Mouse (Mus musculus) CH12.LX (cell line): ENCODE measurements around the gene Rab43. TPM values are rescaled to one million over a fixed set of nuclear protein-coding genes. Genes with fewer than 3 reads are reported as not detected.

Experiments
- DNase-seq: peaks from one replicate; pipeline ENCODE4 v3.0.0-alpha.2; 2013; ENCODE audit errors: extremely low read depth
- H3K27ac ChIP-seq: 2 replicates; pipeline ENCODE4 v1.5.1; 2012; ENCODE audit warnings: low read depth, mild to moderate bottlenecking, control low read depth, moderate library complexity; ENCODE audit not compliant: insufficient read depth
- H3K27me3 ChIP-seq: replicated peaks from 2 replicates; pipeline ENCODE3; 2012; ENCODE audit warnings: inconsistent platforms
- H3K36me3 ChIP-seq, 2 experiments: replicated peaks in 1 of 2; 2 replicates each; pipeline versions ENCODE3 to v1.6.1; 2012; ENCODE audit warnings: inconsistent platforms in 1 of 2, low read length in 1 of 2, mild to moderate bottlenecking in 1 of 2, mixed read lengths in 1 of 2, moderate library complexity in 1 of 2; ENCODE audit not compliant: control insufficient read depth in 1 of 2, insufficient read depth in 1 of 2
- H3K4me1 ChIP-seq, 2 experiments: 2 replicates each; pipeline ENCODE4 v1.6.1; 2012; ENCODE audit warnings: inconsistent platforms in 1 of 2, moderate library complexity in 1 of 2; ENCODE audit not compliant: insufficient read depth in 2 of 2, control insufficient read depth in 1 of 2
- H3K4me2 ChIP-seq: 2 replicates; pipeline ENCODE4 v1.6.1; 2012; ENCODE audit warnings: low read depth, mild to moderate bottlenecking, control low read depth; ENCODE audit not compliant: poor library complexity, insufficient read depth, severe bottlenecking
- H3K4me3 ChIP-seq, 3 experiments: fragments of 150-350 bp in 1 of 3; sonication (generic) in 1 of 3; replicated peaks in 1 of 3; 2 replicates each; pipeline versions ENCODE3 to v1.5.1; 2011 to 2012; ENCODE audit warnings: low read depth in 2 of 3, low read length in 2 of 3, mild to moderate bottlenecking in 2 of 3, moderate library complexity in 2 of 3, control low read depth in 1 of 3, improper control_type of control experiment in 1 of 3, inconsistent platforms in 1 of 3, mixed read lengths in 1 of 3; ENCODE audit not compliant: poor library complexity in 1 of 3
- H3K79me2 ChIP-seq: replicated peaks from 2 replicates; pipeline ENCODE4 v1.6.1; 2012; ENCODE audit warnings: mild to moderate bottlenecking, moderate library complexity; ENCODE audit not compliant: control insufficient read depth, poor library complexity, insufficient read depth, severe bottlenecking; ENCODE audit errors: extremely low read depth
- H3K9ac ChIP-seq: 2 replicates; pipeline ENCODE4 v1.6.1; 2012; ENCODE audit warnings: low read depth, mild to moderate bottlenecking, control low read depth, moderate library complexity; ENCODE audit not compliant: insufficient read depth
- H3K9me3 ChIP-seq: replicated peaks from 2 replicates; pipeline ENCODE3; 2012; ENCODE audit warnings: low read length, inconsistent platforms, mixed read lengths
- CHD1 ChIP-seq: IDR thresholded peaks from 2 replicates; pipeline ENCODE4 v1.6.1; 2012; ENCODE audit warnings: low read depth, low read length, improper control_type of control experiment, inconsistent platforms
- CHD2 ChIP-seq: IDR thresholded peaks from 2 replicates; pipeline ENCODE4 v1.6.1; 2011; ENCODE audit warnings: low read length, improper control_type of control experiment
- CTCF ChIP-seq, 2 experiments: IDR thresholded peaks in 1 of 2; conservative IDR thresholded peaks in 1 of 2; 2 replicates each; pipeline ENCODE4 v1.5.1; 2011 to 2012; ENCODE audit warnings: low read depth in 2 of 2, low read length in 2 of 2, improper control_type of control experiment in 1 of 2, inconsistent platforms in 1 of 2, mild to moderate bottlenecking in 1 of 2, moderate library complexity in 1 of 2
- E2F4 ChIP-seq: IDR thresholded peaks from 2 replicates; pipeline ENCODE4 v1.6.1; 2011; ENCODE audit warnings: low read depth, low read length, improper control_type of control experiment; ENCODE audit not compliant: insufficient replicate concordance
- ELF1 ChIP-seq: IDR thresholded peaks from 2 replicates; pipeline ENCODE4 v1.6.1; 2014; ENCODE audit warnings: low read depth, mild to moderate bottlenecking, inconsistent platforms, low read length, improper control_type of control experiment
- GABPA ChIP-seq: IDR thresholded peaks from 2 replicates; pipeline ENCODE4 v1.6.1; 2012; ENCODE audit warnings: low read depth, low read length, improper control_type of control experiment, inconsistent platforms; ENCODE audit not compliant: insufficient replicate concordance
- HCFC1 ChIP-seq: IDR thresholded peaks from 2 replicates; pipeline ENCODE4 v1.6.1; 2012; ENCODE audit warnings: low read depth, mild to moderate bottlenecking, inconsistent platforms, low read length, improper control_type of control experiment
- IRF4 ChIP-seq: IDR thresholded peaks from 2 replicates; pipeline ENCODE4 v1.6.1; 2014; ENCODE audit warnings: low read depth, mild to moderate bottlenecking, inconsistent platforms, low read length, improper control_type of control experiment
- KAT2A ChIP-seq: IDR thresholded peaks from 2 replicates; pipeline ENCODE4 v1.6.1; 2012; ENCODE audit warnings: low read length, improper control_type of control experiment, inconsistent platforms; ENCODE audit not compliant: insufficient replicate concordance
- MAZ ChIP-seq: IDR thresholded peaks from 2 replicates; pipeline ENCODE4 v1.6.1; 2012; ENCODE audit warnings: low read depth, mild to moderate bottlenecking, inconsistent platforms, low read length, improper control_type of control experiment, moderate library complexity
- MYC ChIP-seq: IDR thresholded peaks from 2 replicates; pipeline ENCODE4 v1.6.1; 2011; ENCODE audit warnings: low read depth, mild to moderate bottlenecking, improper control_type of control experiment, low read length
- NELFE ChIP-seq: IDR thresholded peaks from 2 replicates; pipeline ENCODE4 v1.6.1; 2011; ENCODE audit warnings: low read depth, low read length, improper control_type of control experiment
- POLR2A ChIP-seq: IDR thresholded peaks from 2 replicates; pipeline ENCODE4 v1.6.1; 2011; ENCODE audit warnings: low read depth, mild to moderate bottlenecking, improper control_type of control experiment, low read length
- POLR2AphosphoS2 ChIP-seq: IDR thresholded peaks from 2 replicates; pipeline ENCODE4 v1.6.1; 2011; ENCODE audit warnings: low read depth, low read length, improper control_type of control experiment
- RCOR1 ChIP-seq: conservative IDR thresholded peaks from 2 replicates; pipeline ENCODE4 v1.6.1; 2012; ENCODE audit warnings: low read depth, mild to moderate bottlenecking, inconsistent platforms, low read length, improper control_type of control experiment
- SIN3A ChIP-seq: IDR thresholded peaks from 2 replicates; pipeline ENCODE4 v1.6.1; 2012; ENCODE audit warnings: low read length, improper control_type of control experiment, inconsistent platforms
- SMC3 ChIP-seq: IDR thresholded peaks from 2 replicates; pipeline ENCODE4 v1.6.1; 2011; ENCODE audit warnings: low read depth, low read length, improper control_type of control experiment
- TCF12 ChIP-seq: IDR thresholded peaks from 2 replicates; pipeline ENCODE4 v1.6.1; 2014; ENCODE audit warnings: low read depth, mild to moderate bottlenecking, inconsistent platforms, low read length, improper control_type of control experiment
- USF1 ChIP-seq: IDR thresholded peaks from 2 replicates; pipeline ENCODE4 v1.6.1; 2014; ENCODE audit warnings: low read depth, mild to moderate bottlenecking, inconsistent platforms, low read length, improper control_type of control experiment
- ZC3H11A ChIP-seq: IDR thresholded peaks from 2 replicates; pipeline ENCODE4 v1.6.1; 2012; ENCODE audit warnings: low read depth, mild to moderate bottlenecking, inconsistent platforms, low read length, improper control_type of control experiment
- ZKSCAN1 ChIP-seq: IDR thresholded peaks from 2 replicates; pipeline ENCODE4 v1.6.1; 2012; ENCODE audit warnings: low read depth, inconsistent platforms, low read length, improper control_type of control experiment, borderline replicate concordance
- dilution Hi-C: fragments of 300-500 bp; cut with MboI; formaldehyde crosslinking; loops from 2 replicates; pipeline ENCODE4 v1.14.3; 2020; ENCODE audit warnings: low sequenced_read_pairs; ENCODE audit not compliant: extremely low pct_unique_long_range_greater_than_20kb, extremely low pct_ligation_motif_present
- in situ Hi-C: fragments of 300-500 bp; cut with MboI; formaldehyde crosslinking; loops from 3 replicates; pipeline ENCODE4 v1.14.3; 2019; ENCODE audit warnings: low sequenced_read_pairs, low pct_ligation_motif_present, low pct_unique_long_range_greater_than_20kb, mixed read lengths
- polyA plus RNA-seq: library from polyadenylated mRNA; unstranded; fragments of >175 nt; gene quantifications from 2 replicates; pipeline ENCODE4 v1.2.1, GENCODE M21; 2012; ENCODE audit warnings: low read depth; ENCODE audit not compliant: insufficient read length
- total RNA-seq, 2 experiments: library from RNA; depleted of rRNA; stranded (reverse); fragments of 300-350 nt in 1 of 2; fragments of >200 nt in 1 of 2; gene quantifications; 2 replicates each; pipeline ENCODE4 v1.2.3; 2012 to 2014

Rab43 gene
- total and polyA plus RNA-seq, 3 experiments: 4.3 to 23.4 (median 10.3) TPM

DNA sequence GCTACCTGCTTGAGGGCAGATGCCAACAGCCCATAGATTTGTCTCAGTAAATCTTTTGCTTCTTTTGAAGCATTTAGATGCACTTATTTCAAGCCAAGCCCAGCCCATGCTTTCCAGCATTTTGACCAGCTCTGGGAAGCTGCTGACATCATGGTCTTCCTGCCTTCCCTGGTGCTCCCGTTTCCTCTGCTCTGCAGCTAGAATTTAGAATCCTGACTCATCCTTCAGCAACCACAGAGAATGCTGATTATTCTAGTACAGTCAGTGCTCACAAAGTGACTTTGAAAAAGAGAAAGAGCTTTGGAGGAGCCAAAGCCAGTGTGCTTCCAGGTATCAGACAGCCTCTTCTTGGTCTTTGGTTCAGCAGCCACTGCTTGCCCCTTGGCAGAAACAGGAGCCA, 45.1 kb upstream of the Rab43 start:
- dilution Hi-C loops (no loop called here), in situ Hi-C loops (no loop called here)
- Histone ChIP-seq H3K4me2 (no peak overlapping the region), H3K27ac (no peak overlapping the region), H3K79me2 (no peaks in the 10 kb centered on the region), H3K4me1 (peaks cover 3 to 11% of the 10 kb centered on the region in 2 experiments), H3K9me3 (no peaks in the 10 kb centered on the region), H3K4me3 (no peak overlapping the region), H3K27me3 (peaks cover 3% of the 10 kb centered on the region), H3K36me3 (no peaks in the 10 kb centered on the region), H3K9ac (no peak overlapping the region)
- no peak for DNase-seq
- no peak for TF ChIP-seq SMC3
- TF ChIP-seq TCF12: no peak
- TF ChIP-seq MAZ: no peak

DNA sequence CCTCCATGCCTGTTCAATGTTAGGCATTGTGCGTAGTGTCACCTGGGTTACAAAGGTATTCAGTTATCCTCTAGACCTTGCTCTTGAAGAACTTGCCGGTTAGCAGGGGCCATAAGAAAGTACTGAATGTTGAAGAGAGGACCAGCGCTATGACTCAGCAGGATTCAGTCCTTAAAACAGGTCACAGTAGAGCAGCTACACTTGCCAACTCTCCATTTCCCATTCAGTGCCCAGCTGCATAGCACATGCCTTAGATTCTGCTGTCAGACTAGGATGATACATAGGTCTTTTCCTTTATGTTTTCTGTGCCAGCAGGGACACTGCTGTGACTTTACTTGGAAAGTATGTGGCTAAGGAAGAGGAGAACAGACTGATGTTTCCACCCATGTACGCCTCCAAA, 41.5 kb upstream of the Rab43 start:
- Histone ChIP-seq H3K27ac (no peak overlapping the region), H3K4me2 (no peak overlapping the region), H3K4me1 (peaks cover 3 to 21% of the 10 kb centered on the region in 2 experiments), H3K36me3 (peaks cover 4 to 6% of the 10 kb centered on the region in 2 experiments), H3K79me2 (peaks cover 18% of the 10 kb centered on the region), H3K9me3 (no peaks in the 10 kb centered on the region), H3K27me3 (peaks cover 3% of the 10 kb centered on the region), H3K4me3 (no peak overlapping the region), H3K9ac (0 out of 2 replicates have a peak overlapping the region, but pooled peaks have one; percentile 11)
- in situ Hi-C loops: no loop called here
- DNase-seq: no peak
- dilution Hi-C loops: no loop called here
- TF ChIP-seq CTCF (conservative IDR thresholded peaks at IDR 0.05 in 1 of 2, IDR thresholded peaks at IDR 0.05 in 1 of 2; ENCODE audit: low read depth in 2 of 2, low read length in 2 of 2): no peak
- TF ChIP-seq IRF4: no peak
- TF ChIP-seq MYC: no peak
- no peak for TF ChIP-seq RCOR1
- TF ChIP-seq TCF12: no peak

GRCm38 (mm10) chr6:87851871-87852270, 39.9 kb upstream of the Rab43 start:
- peaks cover 13 to 21% of the 10 kb centered on the region in 2 experiments for H3K36me3 ChIP-seq
- no peak overlapping the region for H3K27ac ChIP-seq
- DNase-seq: no peak
- H3K27me3 ChIP-seq: no peaks in the 10 kb centered on the region
- H3K4me2 ChIP-seq: no peak overlapping the region
- dilution Hi-C loops (no loop called here), in situ Hi-C loops (no loop called here)
- H3K4me3 ChIP-seq: peak overlapping the region in 1 of 3 experiments; percentile 72
- peaks cover 32% of the 10 kb centered on the region for H3K79me2 ChIP-seq
- H3K9ac ChIP-seq: no peak overlapping the region
- TF ChIP-seq CHD2: no peak
- no peak for TF ChIP-seq ZC3H11A
- TF ChIP-seq TCF12: no peak
- no peak for TF ChIP-seq POLR2A
- TF ChIP-seq SMC3: no peak
- no peak for TF ChIP-seq HCFC1
- no peak for TF ChIP-seq CTCF (conservative IDR thresholded peaks at IDR 0.05 in 1 of 2, IDR thresholded peaks at IDR 0.05 in 1 of 2; ENCODE audit: low read depth in 2 of 2, low read length in 2 of 2)
- no peak for TF ChIP-seq KAT2A
- no peak for TF ChIP-seq GABPA
- TF ChIP-seq MAZ: no peak
- TF ChIP-seq RCOR1: no peak
- TF ChIP-seq USF1: no peak
- TF ChIP-seq NELFE: no peak
- no peak for TF ChIP-seq E2F4
- TF ChIP-seq IRF4: no peak
- TF ChIP-seq ELF1: no peak
- TF ChIP-seq POLR2AphosphoS2: no peak
- TF ChIP-seq CHD1: no peak
- TF ChIP-seq SIN3A: no peak
- no peak for TF ChIP-seq ZKSCAN1
- H3K4me1 ChIP-seq: peaks cover 3 to 36% of the 10 kb centered on the region in 2 experiments
- no peaks in the 10 kb centered on the region for H3K9me3 ChIP-seq
